Mouse (Mus musculus) hindbrain, embryonic 11.5 days (tissue): Measurements from ENCODE around the gene Enc1. TPM values are rescaled to one million over a fixed set of nuclear protein-coding genes. Genes with fewer than 3 reads are reported as not detected.
"Not testable (repeated sequence)": the region's sequence is repeated elsewhere in the genome, so short reads cannot be mapped to it uniquely, and the experiment has no call there.

Experiments
- ATAC-seq: fragments of 200-750 bp; cut with Nextera tagmentation; 2 replicates; pipeline ENCODE4 v1.8.0; 2017; ENCODE audit warnings: mild to moderate bottlenecking, moderate TSS enrichment, moderate library complexity; ENCODE audit not compliant: low FRiP score
- DNase-seq: peaks from one replicate; pipeline ENCODE4 v3.0.0-alpha.2; 2015; ENCODE audit warnings: low spot score
- H3K27ac ChIP-seq: fragments of 300-500 bp; sonication (generic); 2 replicates; pipeline ENCODE4 v1.5.1; 2014; ENCODE audit warnings: mild to moderate bottlenecking, low read depth, low read length
- H3K27me3 ChIP-seq: fragments of 300-500 bp; sonication (generic); 2 replicates; pipeline ENCODE4 v1.6.1; 2014; ENCODE audit warnings: mild to moderate bottlenecking, low read length, moderate library complexity, mixed read lengths; ENCODE audit not compliant: control insufficient read depth, insufficient read depth
- H3K36me3 ChIP-seq: fragments of 300-500 bp; sonication (generic); 2 replicates; pipeline ENCODE4 v1.6.1; 2014; ENCODE audit warnings: mild to moderate bottlenecking, low read length, moderate library complexity, mixed read lengths; ENCODE audit not compliant: control insufficient read depth, insufficient read depth
- H3K4me1 ChIP-seq: fragments of 300-500 bp; sonication (generic); replicated peaks from 2 replicates; pipeline ENCODE4 v1.6.1; 2014; ENCODE audit warnings: low read length, mixed read lengths; ENCODE audit not compliant: control insufficient read depth, insufficient read depth
- H3K4me2 ChIP-seq: fragments of 300-500 bp; sonication (generic); replicated peaks from 2 replicates; pipeline ENCODE4 v1.6.1; 2014; ENCODE audit warnings: mild to moderate bottlenecking, low read depth, low read length
- H3K4me3 ChIP-seq: fragments of 300-500 bp; sonication (generic); 2 replicates; pipeline ENCODE4 v1.5.1; 2014; ENCODE audit warnings: low read depth, low read length
- H3K9ac ChIP-seq: fragments of 300-500 bp; sonication (generic); 2 replicates; pipeline ENCODE4 v1.6.1; 2014; ENCODE audit warnings: low read depth, low read length
- H3K9me3 ChIP-seq: fragments of 300-500 bp; sonication (generic); 2 replicates; pipeline ENCODE4 v1.6.1; 2016; ENCODE audit warnings: low read length; ENCODE audit not compliant: control insufficient read depth
- WGBS: fragments of 180-500 bp; shearing (Covaris S2); extraction: QIAGEN DNeasy Blood & Tissue Kit; methylation state at CpG from one replicate; pipeline ENCODE4 v1.1.7; 2014; 5-methylcytosine and 5-hydroxymethylcytosine counted together
- polyA plus RNA-seq: library from polyadenylated mRNA; unstranded; fragments of >200 nt; fragmentation: Nextera tagmentation; extraction: Ambion mirVana; gene quantifications from 2 replicates; pipeline ENCODE4 v1.2.1, GENCODE M21; 2014

Gene Enc1
- polyA plus RNA-seq, 1 experiment from 2014 or later: 45.9 TPM

GRCm38 (mm10) chr13:97260456-97261180 is 19.7 kb downstream of the Enc1 start:
- H3K27me3 ChIP-seq: no peaks in the 10 kb centered on the region
- no peak overlapping the region for H3K27ac ChIP-seq
- WGBS: 17% methylated on average over 8 of the region's 8 CpGs
- no peak overlapping the region for H3K9ac ChIP-seq
- DNase-seq (peak; percentile 27), ATAC-seq (peak; percentile 15; the same call in 1 of the 2 replicates)
- no peak overlapping the region for H3K4me2 ChIP-seq
- H3K4me1 ChIP-seq: peaks cover 5% of the 10 kb centered on the region
- H3K9me3 ChIP-seq: no peaks in the 10 kb centered on the region
- H3K36me3 ChIP-seq: no peaks in the 10 kb centered on the region
- H3K4me3 ChIP-seq: no peak overlapping the region

DNA sequence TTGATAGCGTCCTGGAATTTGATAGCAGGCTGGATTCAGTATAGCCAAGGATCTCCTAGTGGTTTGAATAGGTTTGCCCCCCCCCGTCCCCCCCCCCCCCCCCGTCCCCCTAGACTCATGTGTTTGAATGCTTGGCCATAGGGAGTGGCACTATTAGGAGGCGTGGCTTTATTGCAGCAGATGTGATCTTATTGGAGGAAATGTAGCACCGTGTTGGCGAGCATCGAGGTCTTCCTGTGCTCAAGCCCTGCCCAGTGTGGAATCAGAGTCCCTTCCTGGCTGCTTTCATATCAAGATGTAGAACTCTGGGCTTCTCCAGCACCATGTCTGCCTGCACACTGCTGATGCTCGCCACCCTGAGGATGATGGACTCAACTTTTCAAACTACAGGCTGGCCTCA is 20.6 kb downstream of the Enc1 start:
- 60% methylated on average over 7 of the region's 8 CpGs for WGBS
- Histone ChIP-seq H3K9ac (no peak overlapping the region), H3K4me3 (no peak overlapping the region), H3K27ac (no peak overlapping the region), H3K4me1 (peaks cover 5% of the 10 kb centered on the region), H3K4me2 (no peak overlapping the region), H3K9me3 (no peaks in the 10 kb centered on the region), H3K27me3 (no peaks in the 10 kb centered on the region), H3K36me3 (no peaks in the 10 kb centered on the region)
- ATAC-seq (peak; percentile 44; the same call in 1 of the 2 replicates), DNase-seq (no peak)

GRCm38 (mm10) chr13:97262676-97263075 is 21.8 kb downstream of the Enc1 start:
- Histone ChIP-seq H3K27me3 (no peaks in the 10 kb centered on the region), H3K27ac (no peak overlapping the region), H3K4me3 (no peak overlapping the region), H3K36me3 (no peaks in the 10 kb centered on the region), H3K9me3 (no peaks in the 10 kb centered on the region), H3K4me2 (no peak overlapping the region), H3K4me1 (peaks cover 5% of the 10 kb centered on the region), H3K9ac (no peak overlapping the region)
- no peak for DNase-seq
- WGBS: 92% methylated on average over 10 of the region's 10 CpGs
- no peak for ATAC-seq

- H3K4me3 ChIP-seq, DNase-seq, H3K4me1 ChIP-seq, H3K36me3 ChIP-seq, H3K27me3 ChIP-seq, H3K9ac ChIP-seq, H3K9me3 ChIP-seq, H3K27ac ChIP-seq, H3K4me2 ChIP-seq, ATAC-seq: not testable (repeated sequence)
- 87% methylated on average over 6 of the region's 6 CpGs for whole genome bisulfite sequencing
Observed at GRCm38 (mm10) chr13:97265534-97265933, 24.6 kb downstream of the Enc1 start.

DNA sequence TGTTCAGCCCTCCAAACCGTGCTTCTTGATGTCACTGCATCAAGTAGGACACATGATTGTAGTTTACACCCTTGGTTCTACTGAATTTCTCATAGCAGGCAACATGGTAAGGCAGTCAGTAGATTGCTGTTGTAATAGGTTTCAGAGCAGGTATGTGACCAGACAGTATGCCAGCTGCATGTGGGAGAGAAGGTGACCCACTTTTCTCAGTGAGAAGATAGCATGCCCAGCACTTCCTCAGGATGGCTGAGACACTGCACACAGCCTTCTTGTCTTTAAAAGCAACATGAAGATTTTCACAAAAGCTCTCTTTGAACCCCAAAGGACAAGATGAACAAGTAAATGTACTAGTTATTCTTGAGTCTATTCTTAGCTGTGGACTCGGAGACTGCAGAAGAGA is 29.8 kb downstream of the Enc1 start:
- 93% methylated on average over 2 of the region's 2 CpGs for WGBS

GRCm38 (mm10) chr13:97271641-97272040 is 30.7 kb downstream of the Enc1 start:
- ATAC-seq: no peak
- no peak overlapping the region for H3K4me2 ChIP-seq
- H3K4me1 ChIP-seq: no peaks in the 10 kb centered on the region
- no peak overlapping the region for H3K27ac ChIP-seq
- H3K9ac ChIP-seq: no peak overlapping the region
- H3K9me3 ChIP-seq: no peaks in the 10 kb centered on the region
- DNase-seq: no peak
- 80% methylated on average over 6 of the region's 6 CpGs for WGBS
- H3K36me3 ChIP-seq: no peaks in the 10 kb centered on the region
- H3K27me3 ChIP-seq: no peaks in the 10 kb centered on the region
- H3K4me3 ChIP-seq: no peak overlapping the region

More for the DNA sequence above, 29.8 kb downstream of the Enc1 start:
- Histone ChIP-seq H3K27ac (no peak overlapping the region), H3K36me3 (no peaks in the 10 kb centered on the region), H3K9ac (no peak overlapping the region), H3K9me3 (no peaks in the 10 kb centered on the region), H3K4me1 (no peaks in the 10 kb centered on the region), H3K27me3 (no peaks in the 10 kb centered on the region), H3K4me2 (no peak overlapping the region), H3K4me3 (no peak overlapping the region)
- DNase-seq (no peak), ATAC-seq (no peak)

DNA sequence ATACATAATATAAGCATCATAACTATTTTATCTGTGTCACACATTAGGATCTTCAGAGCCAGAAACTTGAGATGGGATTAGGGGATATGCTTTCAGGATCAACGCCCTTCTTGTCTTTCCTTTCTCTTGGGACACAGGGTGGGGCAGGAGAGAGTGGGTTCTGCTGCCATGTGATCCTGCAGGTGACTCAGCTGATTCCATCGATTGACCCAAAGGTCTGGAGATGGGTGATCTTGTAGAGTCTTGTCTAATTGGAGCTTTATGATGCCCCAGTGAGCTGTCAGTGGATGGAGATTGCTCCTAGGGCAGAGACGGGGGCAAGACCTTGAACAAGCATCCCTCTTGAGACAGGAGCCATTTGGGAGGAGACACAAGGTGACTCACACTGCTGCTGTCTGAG is 33.9 kb downstream of the Enc1 start:
- no peaks in the 10 kb centered on the region for H3K27me3 ChIP-seq
- DNase-seq (no peak), ATAC-seq (no peak)
- H3K9ac ChIP-seq: no peak overlapping the region
- no peak overlapping the region for H3K4me2 ChIP-seq
- no peaks in the 10 kb centered on the region for H3K4me1 ChIP-seq
- 86% methylated on average over 3 of the region's 3 CpGs for WGBS
- no peaks in the 10 kb centered on the region for H3K9me3 ChIP-seq
- no peak overlapping the region for H3K27ac ChIP-seq
- H3K36me3 ChIP-seq: no peaks in the 10 kb centered on the region
- H3K4me3 ChIP-seq: no peak overlapping the region

DNA sequence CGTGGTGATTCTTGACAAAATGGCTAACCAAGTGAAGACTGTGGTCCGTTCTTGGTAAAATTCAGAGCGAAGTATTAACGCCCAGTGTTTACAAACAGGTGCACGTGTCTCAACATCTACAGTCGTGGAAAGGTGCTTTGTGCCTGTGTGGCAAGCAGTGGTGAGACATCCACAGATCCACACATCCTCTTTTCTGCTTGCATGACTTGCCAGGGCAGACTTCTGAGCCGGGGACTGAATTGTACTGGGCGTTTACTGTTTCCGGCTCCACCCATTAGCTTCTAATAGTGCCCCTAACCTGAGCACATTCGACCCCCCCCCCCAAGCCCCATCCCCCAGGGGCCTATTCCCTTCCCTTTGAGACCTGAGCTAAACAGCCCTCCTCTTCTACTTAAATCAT is 34.6 kb downstream of the Enc1 start:
- ATAC-seq (no peak), DNase-seq (no peak)
- no peaks in the 10 kb centered on the region for H3K4me1 ChIP-seq
- 82% methylated on average over 10 of the region's 10 CpGs for WGBS
- no peak overlapping the region for H3K4me3 ChIP-seq
- H3K36me3 ChIP-seq: no peaks in the 10 kb centered on the region
- no peak overlapping the region for H3K9ac ChIP-seq
- H3K27ac ChIP-seq: no peak overlapping the region
- no peaks in the 10 kb centered on the region for H3K27me3 ChIP-seq
- H3K4me2 ChIP-seq: no peak overlapping the region
- H3K9me3 ChIP-seq: no peaks in the 10 kb centered on the region
